Mouse (Mus musculus) stomach, postnatal 0 days (tissue): ENCODE results near the gene BC025920. TPM values are rescaled to one million over a fixed set of nuclear protein-coding genes. Genes with fewer than 3 reads are reported as not detected.
A peak's percentile ranks its signal among the peaks of the same experiment; 100 is the strongest.

Experiments used
- ATAC-seq: fragments of 200-750 bp; cut with Nextera tagmentation; 2 replicates; pipeline ENCODE4 v1.8.0; 2017; ENCODE audit not compliant: low FRiP score, low TSS enrichment
- DNase-seq: peaks from one replicate; pipeline ENCODE4 v3.0.0-alpha.2; 2016; ENCODE audit warnings: low spot score
- H3K27ac ChIP-seq: fragments of 300-500 bp; sonication (generic); replicated peaks from 2 replicates; pipeline ENCODE4 v1.5.1; 2014; ENCODE audit warnings: mild to moderate bottlenecking, control low read depth
- H3K27me3 ChIP-seq: fragments of 300-500 bp; sonication (generic); 2 replicates; pipeline ENCODE4 v1.6.1; 2014; ENCODE audit warnings: low read length; ENCODE audit not compliant: control insufficient read depth, insufficient read depth
- H3K36me3 ChIP-seq: fragments of 300-500 bp; sonication (generic); 2 replicates; pipeline ENCODE4 v1.6.1; 2014; ENCODE audit warnings: low read length, mixed read lengths; ENCODE audit not compliant: control insufficient read depth, insufficient read depth
- H3K4me1 ChIP-seq: fragments of 300-500 bp; sonication (generic); replicated peaks from 2 replicates; pipeline ENCODE4 v1.6.1; 2014; ENCODE audit warnings: antibody characterized with exemption; ENCODE audit not compliant: control insufficient read depth, insufficient read depth
- H3K4me2 ChIP-seq: fragments of 300-500 bp; sonication (generic); replicated peaks from 2 replicates; pipeline ENCODE4 v1.6.1; 2014; ENCODE audit warnings: low read depth, mild to moderate bottlenecking, control low read depth, moderate library complexity
- H3K4me3 ChIP-seq: fragments of 300-500 bp; sonication (generic); 2 replicates; pipeline ENCODE4 v1.5.1; 2014; ENCODE audit warnings: low read depth, low read length, control low read depth
- H3K9ac ChIP-seq: fragments of 300-500 bp; sonication (generic); 2 replicates; pipeline ENCODE4 v1.6.1; 2014; ENCODE audit warnings: mild to moderate bottlenecking, low read length, control low read depth, mixed read lengths
- H3K9me3 ChIP-seq: fragments of 300-500 bp; sonication (generic); 2 replicates; pipeline ENCODE4 v1.6.1; 2016; ENCODE audit warnings: low read length; ENCODE audit not compliant: control insufficient read depth
- CTCF ChIP-seq: IDR thresholded peaks from 2 replicates; pipeline ENCODE4 v1.5.1; 2016; ENCODE audit warnings: antibody characterized with exemption, low read depth, mild to moderate bottlenecking, moderate library complexity
- EP300 ChIP-seq: optimal IDR thresholded peaks from 2 replicates; pipeline ENCODE3; 2016; ENCODE audit warnings: antibody characterized with exemption
- WGBS: fragments of 180-500 bp; shearing (Covaris S2); extraction: QIAGEN DNeasy Blood & Tissue Kit; methylation state at CpG from one replicate; pipeline ENCODE4 v1.1.7; 2014; 5-methylcytosine and 5-hydroxymethylcytosine counted together
- polyA plus RNA-seq: library from polyadenylated mRNA; unstranded; fragments of >200 nt; fragmentation: Nextera tagmentation; extraction: Ambion mirVana; gene quantifications from 2 replicates; pipeline ENCODE4 v1.2.1, GENCODE M21; 2015

BC025920 gene
- polyA plus RNA-seq, 1 experiment from 2014 or later = 0.35 TPM

GRCm38 (mm10) chr10:81571501-81571876 is 34.6 kb upstream of the BC025920 start:
- DNase-seq = peak; percentile 94
- peak; percentile 93 for ATAC-seq
- no peaks in the 10 kb centered on the region for H3K27me3 ChIP-seq
- WGBS = under 1% methylated on average over 18 of the region's 18 CpGs
- H3K9ac ChIP-seq = no peak overlapping the region
- H3K4me3 ChIP-seq = peak overlapping the region; percentile 38
- no peaks in the 10 kb centered on the region for H3K9me3 ChIP-seq
- H3K36me3 ChIP-seq = no peaks in the 10 kb centered on the region
- peak overlapping the region; percentile 49 for H3K27ac ChIP-seq
- H3K4me2 ChIP-seq = peak overlapping the region; percentile 69
- TF ChIP-seq CTCF = no peak
- TF ChIP-seq EP300 = no peak
- H3K4me1 ChIP-seq = peaks cover 19% of the 10 kb centered on the region

DNA sequence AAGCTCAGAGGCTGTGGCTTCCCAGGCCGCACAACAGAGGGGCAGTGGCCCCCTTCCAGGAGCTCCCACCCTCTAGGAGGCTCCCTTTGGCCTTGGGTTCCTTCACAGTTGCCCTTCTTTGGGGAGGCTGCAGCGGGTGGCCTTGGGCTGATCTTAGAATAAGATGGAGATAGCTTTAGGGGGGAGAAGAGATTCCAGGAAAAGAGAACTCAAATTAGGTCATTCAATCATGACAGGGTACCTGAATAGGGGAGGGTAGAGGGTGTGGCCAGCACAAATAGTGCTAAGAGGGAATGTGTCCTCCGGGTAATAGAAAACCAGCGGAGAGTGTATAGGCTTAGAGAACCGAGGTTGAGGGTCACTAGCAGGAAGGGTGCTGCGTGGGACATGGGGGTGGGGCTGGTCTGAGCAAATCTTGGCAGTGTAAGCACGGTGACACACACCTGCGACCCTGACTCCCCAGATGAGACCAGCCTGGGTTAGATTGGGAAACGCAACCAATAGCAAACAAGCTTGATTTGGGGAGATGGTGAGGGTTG is 33.9 kb upstream of the BC025920 start:
- Histone ChIP-seq H3K27ac (peak overlapping the region; percentile 40; the same call in 1 of the 2 replicates), H3K4me2 (peak overlapping the region; percentile 69), H3K9ac (no peak overlapping the region), H3K9me3 (no peaks in the 10 kb centered on the region), H3K27me3 (no peaks in the 10 kb centered on the region), H3K4me3 (peak overlapping the region; percentile 38; the same call in 1 of the 2 replicates), H3K4me1 (peaks cover 19% of the 10 kb centered on the region), H3K36me3 (no peaks in the 10 kb centered on the region)
- TF ChIP-seq CTCF (no peak), EP300 (no peak)
- DNase-seq = no peak
- ATAC-seq = 0 out of 2 replicates have a peak, but pooled peaks have one; percentile 0
- WGBS = 11% methylated on average over 9 of the region's 9 CpGs

DNA sequence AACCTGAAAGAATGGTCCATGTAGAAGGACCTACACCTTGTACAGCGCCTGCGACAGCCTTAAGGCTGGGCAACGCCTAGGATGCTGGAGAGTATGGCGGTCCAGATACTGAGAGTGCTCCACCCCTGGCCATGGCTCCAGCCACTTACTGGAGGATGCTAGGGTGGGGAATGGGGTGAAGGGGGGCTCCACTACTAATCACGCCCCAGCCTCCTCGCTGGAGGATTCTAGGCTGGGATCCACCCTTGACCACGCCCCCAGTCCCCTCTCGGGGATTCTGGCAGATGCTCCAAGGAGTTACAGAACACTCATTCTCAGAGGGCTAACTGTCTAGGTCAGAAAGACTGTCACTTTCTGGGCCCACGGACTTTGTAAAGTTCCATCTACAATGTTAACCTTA is 33.1 kb upstream of the BC025920 start:
- DNase-seq (no peak), ATAC-seq (peak; percentile 13; the same call in 1 of the 2 replicates)
- no peak for TF ChIP-seq EP300
- 0 out of 2 replicates have a peak, but pooled peaks have one; percentile 3 for TF ChIP-seq CTCF
- Histone ChIP-seq H3K9ac (0 out of 2 replicates have a peak overlapping the region, but pooled peaks have one; percentile 23), H3K4me3 (no peak overlapping the region), H3K4me2 (no peak overlapping the region), H3K27me3 (no peaks in the 10 kb centered on the region), H3K36me3 (no peaks in the 10 kb centered on the region), H3K9me3 (no peaks in the 10 kb centered on the region), H3K27ac (0 out of 2 replicates have a peak overlapping the region, but pooled peaks have one; percentile 24), H3K4me1 (peaks cover 19% of the 10 kb centered on the region)
- 21% methylated on average over 9 of the region's 9 CpGs for WGBS

- H3K4me2 ChIP-seq = peak within 1 kb of the TSS; percentile 91
- no peak for TF ChIP-seq EP300
- peak; percentile 30; the same call in 1 of the 2 replicates for TF ChIP-seq CTCF
- no peaks in the 10 kb centered on the region for H3K9me3 ChIP-seq
- H3K9ac ChIP-seq = peak within 1 kb of the TSS; percentile 68
- DNase-seq (no peak), ATAC-seq (no peak)
- WGBS = 33% methylated on average over 9 of the region's 10 CpGs
- no peaks in the 10 kb centered on the region for H3K36me3 ChIP-seq
- H3K27me3 ChIP-seq = no peaks in the 10 kb centered on the region
- peaks cover 14% of the 10 kb centered on the region for H3K4me1 ChIP-seq
- no peak within 1 kb of the TSS for H3K27ac ChIP-seq
- peak within 1 kb of the TSS; percentile 61 for H3K4me3 ChIP-seq
These were observed 31.7 kb upstream of the BC025920 start, which contains the start of gene Tle2 for GRCm38 (mm10) chr10:81574081-81575056. Gene Tle2 (plus strand): TSS chr10:81574561.

DNA sequence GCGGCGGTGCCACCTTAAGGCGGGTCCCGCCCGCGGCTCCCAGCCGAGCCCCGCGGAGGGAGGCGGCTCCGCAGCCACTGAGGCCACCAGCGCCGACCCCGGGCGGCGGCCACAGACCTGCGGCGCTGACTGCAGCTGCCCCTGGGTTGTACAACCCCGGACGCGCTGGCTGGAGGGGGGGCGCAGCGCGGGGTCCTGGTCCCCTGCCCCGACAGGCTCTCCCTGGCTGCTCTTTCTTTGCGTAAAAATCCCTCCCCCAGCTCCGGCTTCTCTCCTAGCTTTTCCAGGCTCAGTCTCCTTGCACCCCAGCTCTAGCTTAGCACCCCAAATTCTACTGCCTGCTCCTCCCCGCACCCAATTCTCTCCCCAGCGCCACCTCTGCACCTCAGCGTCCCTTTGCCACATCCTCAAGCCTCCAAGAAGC is 30.9 kb upstream of the BC025920 start:
- TF ChIP-seq EP300 (no peak), CTCF (no peak)
- under 1% methylated on average over 28 of the region's 30 CpGs for WGBS
- H3K27ac ChIP-seq = no peak overlapping the region

More for the DNA sequence above, 30.9 kb upstream of the BC025920 start:
- Histone ChIP-seq H3K9me3 (no peaks in the 10 kb centered on the region), H3K4me1 (peaks cover 12% of the 10 kb centered on the region), H3K4me3 (peak overlapping the region; percentile 61), H3K9ac (peak overlapping the region; percentile 68), H3K4me2 (peak overlapping the region; percentile 91), H3K27me3 (no peaks in the 10 kb centered on the region), H3K36me3 (no peaks in the 10 kb centered on the region)
- DNase-seq (no peak), ATAC-seq (no peak)
